Mouse (Mus musculus) bone marrow, adult 2 months (tissue): ENCODE results near the gene Ramp1.

Experiments used
- CTCF ChIP-seq: fragments of 200-500 bp; IDR thresholded peaks from 2 replicates; pipeline ENCODE4 v1.5.1; 2011; ENCODE audit warnings: low read length, control low read depth; ENCODE audit not compliant: control insufficient read depth, insufficient read depth
- POLR2A ChIP-seq: fragments of 200-500 bp; IDR thresholded peaks from 2 replicates; pipeline ENCODE4 v1.6.1; 2011; ENCODE audit warnings: low read depth, mild to moderate bottlenecking, control low read depth, low read length, borderline replicate concordance; ENCODE audit not compliant: control insufficient read depth

DNA sequence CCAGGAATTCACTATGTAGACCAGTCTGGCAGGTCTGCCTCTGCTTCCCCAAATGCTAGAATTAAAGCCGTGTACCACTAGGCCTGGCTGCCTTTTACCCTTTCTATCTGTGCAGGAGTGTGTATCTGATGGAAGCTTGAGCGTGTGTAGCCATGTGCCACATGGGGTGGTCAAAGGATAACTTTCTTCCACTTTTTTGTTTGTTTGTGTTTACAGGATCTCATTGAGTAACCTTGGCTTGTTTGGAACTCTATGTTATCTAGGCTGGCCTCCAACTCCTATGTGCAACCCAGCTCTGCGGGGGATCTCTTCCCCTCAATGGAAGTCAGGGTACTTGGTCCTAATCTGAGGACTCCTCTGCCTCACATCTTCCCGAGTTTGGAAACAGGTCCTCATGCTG is 69.3 kb downstream of the Ramp1 start:
- no peak for TF ChIP-seq CTCF
- no peak for TF ChIP-seq POLR2A
